Mouse (Mus musculus) cerebellum, adult 8-10 months (tissue): ENCODE results near the gene Insm2.

ENCODE experiments used
- DNase-seq: peaks from one replicate; pipeline ENCODE4 v3.0.0; 2022

The Insm2 gene

DNA sequence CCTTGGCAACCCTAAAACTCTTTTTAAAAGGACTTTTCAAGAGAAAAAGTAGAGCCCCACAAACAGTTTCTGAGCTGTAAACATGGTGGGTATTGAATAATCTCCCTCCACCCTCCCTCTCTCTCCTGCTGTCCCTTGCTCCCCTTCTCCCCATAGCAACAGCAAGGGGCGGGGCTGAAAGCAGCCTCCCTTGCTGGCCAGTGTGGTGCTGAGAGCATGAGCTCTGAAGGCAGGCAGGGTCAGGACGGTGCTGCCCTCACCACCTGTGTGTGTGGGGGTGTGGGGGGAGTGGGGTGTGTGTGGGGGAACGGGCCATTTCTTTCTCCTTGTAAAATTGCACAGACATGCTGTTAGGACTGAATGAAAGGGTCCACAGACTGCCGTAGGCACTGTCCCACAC lies 8.7 kb downstream of the Insm2 start:
- no peak for DNase-seq

DNA sequence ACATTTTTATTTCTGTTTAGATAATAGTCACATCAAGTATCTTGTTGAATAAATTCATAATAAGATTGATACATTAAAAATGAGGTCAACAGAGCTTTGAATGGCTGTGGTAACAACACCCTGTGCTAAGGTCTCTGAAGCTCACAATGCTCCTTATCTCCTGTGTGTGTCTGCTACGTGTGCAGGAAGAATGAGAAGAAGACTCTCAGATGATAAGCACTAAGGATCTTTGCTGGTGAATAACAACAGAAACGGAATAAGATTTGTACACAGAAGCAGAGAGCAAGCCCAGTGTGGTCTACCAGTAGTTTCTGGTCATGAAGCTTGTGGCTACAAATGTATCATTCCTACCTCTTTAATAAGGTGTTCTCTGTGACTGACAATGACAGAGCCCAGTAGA lies 11.6 kb downstream of the Insm2 start:
- no peak for DNase-seq

DNA sequence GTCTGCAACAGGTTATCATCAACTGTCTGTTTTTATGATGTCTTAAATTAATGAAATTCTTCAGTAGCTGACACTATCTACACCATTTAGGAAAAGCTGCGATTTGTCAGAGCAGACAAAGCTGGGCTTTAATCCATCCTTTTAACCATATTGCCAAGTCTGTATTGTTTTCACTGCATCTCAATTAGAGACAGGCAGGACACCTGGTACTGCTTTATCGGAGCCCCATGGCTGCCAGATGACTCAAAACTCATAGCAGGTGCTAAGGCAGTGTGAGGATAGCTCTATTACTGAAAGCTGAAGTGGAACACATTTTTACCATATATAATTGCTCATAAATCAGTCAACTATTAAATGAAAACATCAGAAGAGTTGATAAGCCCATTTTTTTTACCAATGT lies 21.1 kb downstream of the Insm2 start:
- no peak for DNase-seq

DNA sequence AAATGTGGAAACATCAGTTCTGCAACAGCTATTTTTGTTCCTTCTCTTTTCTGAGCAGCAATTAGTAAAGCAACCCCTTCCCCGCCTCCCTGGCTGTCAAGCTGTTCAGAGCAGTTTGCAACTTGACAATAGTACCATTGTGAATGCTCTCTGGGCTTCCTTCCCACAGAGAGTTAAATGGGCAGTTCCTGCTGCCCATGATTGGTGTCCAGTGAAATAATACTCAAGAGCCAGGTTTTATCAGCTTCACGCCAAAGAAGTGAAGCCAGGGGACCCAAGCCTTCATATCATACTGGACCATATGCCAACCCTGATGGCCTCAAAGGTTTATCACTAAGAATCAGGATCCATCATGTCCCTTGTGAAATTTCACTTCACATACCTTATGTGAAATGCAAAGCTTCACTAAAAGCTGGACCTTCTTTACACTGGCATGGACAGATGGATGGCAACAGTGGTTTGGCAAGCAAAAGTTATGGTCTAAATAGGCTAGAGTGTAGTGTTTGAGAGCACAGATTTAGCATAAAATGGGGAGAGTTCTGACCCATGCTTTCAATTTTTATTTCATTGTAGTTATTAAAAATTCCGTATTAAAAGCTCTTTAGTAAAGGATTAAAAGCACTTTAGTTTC lies 23.5 kb downstream of the Insm2 start:
- no peak for DNase-seq

DNA sequence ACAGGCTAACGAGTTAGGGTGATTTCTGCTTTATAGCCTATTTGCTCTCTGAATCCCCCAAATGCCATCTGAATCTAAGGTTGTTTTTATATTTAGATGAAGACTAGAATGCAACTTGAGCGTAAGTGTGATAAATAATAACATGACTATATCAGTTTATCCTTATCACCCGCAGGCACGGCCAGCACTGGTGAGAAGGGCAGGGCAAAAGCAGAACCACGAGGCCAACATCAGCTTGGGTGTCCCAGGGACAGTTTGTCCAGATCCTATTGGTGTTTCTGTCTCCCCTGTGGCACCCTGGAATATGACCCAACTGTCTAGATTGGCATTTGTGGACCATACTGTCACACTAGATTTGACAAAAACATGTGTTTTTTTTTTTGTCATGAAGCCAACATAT lies 24.0 kb downstream of the Insm2 start:
- no peak for DNase-seq

DNA sequence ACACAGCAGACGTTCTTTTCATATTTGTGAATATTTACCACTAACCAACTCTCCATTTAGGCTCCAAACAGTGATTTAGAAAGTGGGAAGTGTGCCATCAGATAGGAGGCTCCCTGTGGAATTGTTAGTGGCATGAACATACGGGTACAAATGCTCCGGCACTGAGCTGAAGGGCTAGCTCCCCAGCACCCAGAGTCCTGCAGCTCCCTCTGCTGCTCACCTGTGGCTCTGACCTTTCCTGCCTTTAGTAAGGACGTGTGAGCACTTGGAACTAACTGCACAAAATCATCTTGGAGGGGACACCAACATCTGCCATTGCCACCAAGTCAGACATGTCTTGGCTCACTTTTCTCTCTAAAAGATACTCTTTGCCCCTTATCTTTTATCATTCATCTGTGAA lies 27.5 kb downstream of the Insm2 start:
- no peak for DNase-seq

DNA sequence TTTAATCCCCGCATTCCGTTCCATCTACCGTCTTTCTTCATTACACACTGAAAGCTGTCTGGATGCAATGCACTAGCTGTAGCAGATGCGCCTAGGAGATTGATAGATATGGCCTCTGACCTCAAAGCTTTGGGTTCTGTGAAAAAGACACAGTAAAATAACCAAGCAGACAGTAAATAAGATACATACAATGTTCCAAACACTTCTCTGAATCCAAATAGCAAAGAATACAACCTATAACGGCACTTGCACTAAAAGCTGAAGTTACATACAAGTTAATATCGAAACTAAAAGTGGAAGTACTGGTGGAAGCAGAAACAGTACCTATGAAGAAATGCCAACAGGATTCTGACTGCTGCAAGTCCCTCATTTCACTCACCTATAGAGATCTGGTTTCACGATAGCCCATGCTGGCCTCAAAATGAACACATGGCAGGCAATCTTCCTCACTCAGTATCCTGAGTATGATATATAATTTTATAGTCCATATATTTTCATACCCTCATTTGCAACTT lies 48.8 kb downstream of the Insm2 start:
- DNase-seq: no peak
